Mouse (Mus musculus) C2C12 (cell line): Measurements from ENCODE around the gene S100a1.

ENCODE experiments used
- CEBPB ChIP-seq: IDR thresholded peaks from one replicate; pipeline ENCODE4 v1.6.1; 2011; ENCODE audit warnings: low read depth, mild to moderate bottlenecking, control low read depth, moderate library complexity
- CTCF ChIP-seq: IDR thresholded peaks from one replicate; pipeline ENCODE4 v1.5.1; 2011; ENCODE audit not compliant: control insufficient read depth, insufficient read depth, insufficient read length
- MAX ChIP-seq: IDR thresholded peaks from one replicate; pipeline ENCODE4 v1.6.1; 2011; ENCODE audit warnings: mild to moderate bottlenecking, control low read depth
- MYOD1 ChIP-seq: IDR thresholded peaks from one replicate; pipeline ENCODE4 v1.6.1; 2011; ENCODE audit warnings: low read depth; ENCODE audit not compliant: control insufficient read depth, insufficient read length
- MYOG ChIP-seq: IDR thresholded peaks from one replicate; pipeline ENCODE4 v1.6.1; 2011; ENCODE audit not compliant: control insufficient read depth, insufficient read length; ENCODE audit errors: extremely low read depth
- USF1 ChIP-seq: IDR thresholded peaks from one replicate; pipeline ENCODE4 v1.6.1; 2011; ENCODE audit warnings: low read depth, mild to moderate bottlenecking, control low read depth, moderate library complexity

DNA sequence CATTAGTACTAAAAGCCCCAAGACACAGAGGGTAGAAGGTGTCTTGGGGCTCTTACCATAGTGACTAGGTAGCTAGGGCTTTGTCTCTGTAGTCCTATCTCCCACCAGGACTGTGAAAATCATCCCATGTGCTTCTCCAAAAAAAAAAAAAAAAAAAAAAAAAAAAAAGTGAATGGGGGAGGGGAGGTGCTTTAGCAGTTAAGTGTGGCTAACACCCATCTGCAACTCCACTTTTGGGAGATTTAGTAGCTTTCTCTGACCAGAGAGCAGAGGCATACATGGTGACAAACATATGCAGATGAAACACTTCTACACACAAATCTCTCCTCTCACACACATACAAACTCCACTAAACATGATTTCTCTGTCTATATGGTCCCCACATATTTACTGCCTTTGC is 16.6 kb downstream of the S100a1 start:
- TF ChIP-seq USF1 (no peak), CTCF (no peak), MAX (no peak), MYOD1 (no peak), CEBPB (no peak), MYOG (no peak)
